Mouse (Mus musculus) heart, postnatal 0 days (tissue): ENCODE measurements around the gene Tns1. TPM values are rescaled to one million over a fixed set of nuclear protein-coding genes. Genes with fewer than 3 reads are reported as not detected.
A peak's percentile ranks its signal among the peaks of the same experiment; 100 is the strongest.
"Not testable (repeated sequence)": the region's sequence is repeated elsewhere in the genome, so short reads cannot be mapped to it uniquely, and the experiment has no call there.

ENCODE experiments used
- ATAC-seq: fragments of 200-750 bp; cut with Nextera tagmentation; 2 replicates; pipeline ENCODE4 v1.8.0; 2017; ENCODE audit warnings: low read depth, moderate number of reproducible peaks, moderate library complexity; ENCODE audit not compliant: insufficient read depth
- DNase-seq: peaks from one replicate; pipeline ENCODE4 v3.0.0-alpha.2; 2016; ENCODE audit warnings: low spot score
- H3K27ac ChIP-seq: fragments of 300-500 bp; sonication (generic); 2 replicates; pipeline ENCODE4 v1.5.1; 2014; ENCODE audit warnings: low read depth, mild to moderate bottlenecking
- H3K27me3 ChIP-seq: fragments of 300-500 bp; sonication (generic); 2 replicates; pipeline ENCODE4 v1.6.1; 2014; ENCODE audit warnings: low read length, mixed read lengths; ENCODE audit not compliant: control insufficient read depth, insufficient read depth
- H3K36me3 ChIP-seq: fragments of 300-500 bp; sonication (generic); replicated peaks from 2 replicates; pipeline ENCODE4 v1.6.1; 2014; ENCODE audit warnings: low read length, mixed read lengths; ENCODE audit not compliant: control insufficient read depth, insufficient read depth
- H3K4me1 ChIP-seq: fragments of 300-500 bp; sonication (generic); 2 replicates; pipeline ENCODE4 v1.6.1; 2014; ENCODE audit warnings: antibody characterized with exemption; ENCODE audit not compliant: control insufficient read depth, insufficient read depth
- H3K4me2 ChIP-seq: fragments of 300-500 bp; sonication (generic); 2 replicates; pipeline ENCODE4 v1.6.1; 2014; ENCODE audit warnings: low read depth, mild to moderate bottlenecking, low read length, moderate library complexity
- H3K4me3 ChIP-seq: fragments of 300-500 bp; sonication (generic); 2 replicates; pipeline ENCODE4 v1.5.1; 2014; ENCODE audit warnings: low read depth, low read length
- H3K9ac ChIP-seq: fragments of 300-500 bp; sonication (generic); replicated peaks from 2 replicates; pipeline ENCODE4 v1.6.1; 2014; ENCODE audit warnings: low read depth, low read length, mixed read lengths
- H3K9me3 ChIP-seq: fragments of 300-500 bp; sonication (generic); replicated peaks from 2 replicates; pipeline ENCODE4 v1.6.1; 2016; ENCODE audit warnings: low read length; ENCODE audit not compliant: control insufficient read depth
- CTCF ChIP-seq: IDR thresholded peaks from 2 replicates; pipeline ENCODE4 v1.5.1; 2016; ENCODE audit warnings: antibody characterized with exemption, control low read depth, low read depth
- EP300 ChIP-seq: IDR thresholded peaks from 2 replicates; pipeline ENCODE4 v1.6.1; 2016; ENCODE audit warnings: antibody characterized with exemption, low read depth
- WGBS: fragments of 180-500 bp; shearing (Covaris S2); extraction: QIAGEN DNeasy Blood & Tissue Kit; methylation state at CpG from one replicate; pipeline ENCODE4 v1.1.7; 2014; 5-methylcytosine and 5-hydroxymethylcytosine counted together
- polyA plus RNA-seq: library from polyadenylated mRNA; unstranded; fragments of >200 nt; fragmentation: Nextera tagmentation; extraction: Ambion mirVana; gene quantifications from 2 replicates; pipeline ENCODE4 v1.2.1, GENCODE M21; 2015
- total RNA-seq: library from RNA; depleted of rRNA; stranded (reverse); fragments of >200 nt; gene quantifications from 2 replicates; pipeline ENCODE4 v1.2.3, GENCODE M21; 2014; ENCODE audit warnings: low replicate concordance; rRNA removed

The Tns1 gene
- total RNA-seq (458 and 512 TPM in 2 replicates), polyA plus RNA-seq (108 and 125 TPM in 2 replicates)

DNA sequence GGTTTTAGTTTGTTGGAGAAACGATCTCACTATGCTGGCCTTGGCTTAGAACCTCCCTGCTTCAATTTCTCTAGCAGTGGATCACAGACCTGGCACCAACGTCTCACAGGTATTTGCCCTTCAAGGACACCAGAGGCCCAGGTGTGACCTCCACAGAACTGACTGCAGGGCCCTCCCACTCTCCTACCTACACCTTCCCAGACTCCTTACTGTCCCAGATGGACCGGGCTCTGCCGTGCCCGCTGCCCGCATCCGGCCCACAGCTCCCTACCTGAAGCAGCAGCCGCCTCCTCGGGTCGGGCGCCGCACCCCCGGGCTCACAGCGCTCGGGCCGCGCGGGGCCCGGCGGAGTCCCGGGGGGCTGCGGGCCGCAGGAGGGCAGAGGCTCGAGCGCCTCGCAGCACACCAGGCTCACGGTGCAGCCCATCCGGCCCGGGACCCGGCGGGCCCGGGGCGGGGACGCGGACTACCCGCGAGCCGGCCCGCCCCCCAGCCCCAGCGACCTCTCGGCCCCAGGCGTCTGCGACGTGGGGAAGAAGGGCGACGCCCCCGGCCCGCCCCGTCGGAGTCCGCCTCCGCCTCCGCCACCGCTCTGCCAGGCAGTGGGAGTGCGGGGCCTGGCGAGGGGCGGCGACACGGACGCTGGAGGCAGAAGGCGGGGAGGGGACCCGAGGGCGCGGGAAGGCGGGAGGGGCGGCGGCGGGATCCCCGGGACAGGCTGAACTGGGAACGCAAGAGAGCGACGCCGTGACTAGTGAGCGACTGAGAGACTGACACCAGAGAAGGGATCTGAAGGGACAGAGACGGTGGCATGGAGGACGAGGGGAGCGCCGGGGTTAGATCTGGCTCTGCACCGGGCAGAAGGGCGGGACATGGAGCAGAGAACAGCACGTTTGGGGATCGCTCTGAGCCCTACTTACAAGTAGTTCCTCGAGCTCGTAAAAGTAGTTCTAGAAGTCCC is at the start of gene Tns1:
TSS of gene Tns1 (minus strand) at position 429 of the 961 bp plus-strand sequence.
- ATAC-seq: peak; percentile 75
- H3K27me3 ChIP-seq: no peaks in the 10 kb centered on the region

DNA sequence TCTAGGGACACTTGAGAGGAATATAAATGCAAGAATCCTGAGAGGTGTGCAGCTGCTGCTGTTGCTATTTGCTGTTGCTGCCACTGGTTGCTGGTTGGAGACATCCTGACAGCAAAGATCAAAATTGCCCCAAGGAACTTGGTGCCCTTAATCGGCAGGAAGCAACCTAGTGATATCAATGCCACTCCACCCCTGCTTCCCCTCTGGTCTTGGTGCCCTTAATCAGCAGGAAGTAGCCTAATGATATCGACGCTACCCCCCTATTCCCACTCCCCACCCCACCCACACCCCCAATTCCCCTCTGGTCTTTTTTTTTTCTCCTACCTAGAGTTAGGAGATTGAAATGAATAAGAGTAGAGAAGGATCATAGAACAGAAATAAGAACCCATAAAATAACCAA is 48.5 kb upstream of the Tns1 start:
- Histone ChIP-seq H3K4me1 (no peaks in the 10 kb centered on the region), H3K4me3 (no peak overlapping the region), H3K27me3 (no peaks in the 10 kb centered on the region), H3K4me2 (no peak overlapping the region), H3K36me3 (no peaks in the 10 kb centered on the region), H3K27ac (no peak overlapping the region), H3K9ac (no peak overlapping the region), H3K9me3 (no peaks in the 10 kb centered on the region)
- DNase-seq (no peak), ATAC-seq (no peak)
- 65% methylated on average over 3 of the region's 3 CpGs for WGBS
- TF ChIP-seq EP300 (no peak), CTCF (no peak)

More for the DNA sequence above, at the start of gene Tns1:
- no peaks in the 10 kb centered on the region for H3K9me3 ChIP-seq
- H3K4me3 ChIP-seq: peak within 1 kb of the TSS; percentile 66
- peak; percentile 55 for DNase-seq
- 1% methylated on average over 77 of the region's 84 CpGs for WGBS
- peak within 1 kb of the TSS; percentile 95 for H3K4me2 ChIP-seq
- peak within 1 kb of the TSS; percentile 67 for H3K27ac ChIP-seq
- TF ChIP-seq EP300 (no peak), CTCF (no peak)
- H3K4me1 ChIP-seq: peaks cover 41% of the 10 kb centered on the region
- H3K36me3 ChIP-seq: no peaks in the 10 kb centered on the region
- H3K9ac ChIP-seq: peak within 1 kb of the TSS; percentile 63

DNA sequence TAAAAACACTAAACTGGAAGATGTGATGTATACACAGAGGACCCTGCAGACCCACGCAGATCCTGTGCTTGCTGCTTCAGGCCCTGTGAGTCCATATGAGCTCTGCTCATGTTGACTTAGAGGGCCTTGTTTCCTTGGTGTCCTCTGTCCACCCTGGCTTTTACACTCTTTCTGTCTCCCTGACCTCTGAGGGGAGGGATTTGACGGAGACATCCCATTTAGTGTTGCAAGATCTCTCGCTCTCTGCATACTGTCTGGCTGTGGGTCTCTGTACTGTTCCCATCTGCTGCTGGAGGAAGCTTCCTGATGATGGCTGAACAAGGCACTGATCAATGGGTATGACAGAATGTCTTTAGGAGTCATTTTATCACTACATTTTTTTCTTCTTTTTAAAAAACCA is 45.5 kb upstream of the Tns1 start:
- WGBS: 94% methylated on average over 3 of the region's 3 CpGs
- no peaks in the 10 kb centered on the region for H3K36me3 ChIP-seq
- DNase-seq (no peak), ATAC-seq (no peak)
- H3K27me3 ChIP-seq: no peaks in the 10 kb centered on the region
- H3K4me1 ChIP-seq: no peaks in the 10 kb centered on the region
- H3K27ac ChIP-seq: no peak overlapping the region
- no peak for TF ChIP-seq EP300
- TF ChIP-seq CTCF: no peak
- H3K4me3 ChIP-seq: no peak overlapping the region
- no peaks in the 10 kb centered on the region for H3K9me3 ChIP-seq
- no peak overlapping the region for H3K9ac ChIP-seq
- H3K4me2 ChIP-seq: no peak overlapping the region

DNA sequence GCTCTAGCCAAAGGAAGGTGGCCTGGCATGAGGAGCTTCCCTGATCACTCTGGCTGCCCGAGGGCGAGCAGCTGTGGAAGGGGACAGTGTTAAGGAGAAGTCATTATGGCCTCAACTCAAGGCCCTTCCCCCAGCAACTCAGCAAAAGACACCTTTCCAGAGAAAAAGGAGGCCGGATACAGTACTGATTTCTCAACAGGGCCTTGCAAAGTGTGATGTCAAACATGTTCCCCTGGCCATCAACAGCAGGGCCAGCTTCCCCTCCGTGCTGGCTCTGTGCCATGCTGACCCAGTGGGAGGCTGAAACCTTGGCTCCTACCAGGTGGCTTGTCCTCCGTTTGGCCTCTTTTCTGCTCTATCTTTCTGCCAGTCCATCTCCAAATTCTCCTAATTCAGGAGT is 42.9 kb upstream of the Tns1 start:
- DNase-seq (no peak), ATAC-seq (no peak)
- TF ChIP-seq EP300 (no peak), CTCF (no peak)
- H3K27ac ChIP-seq: no peak overlapping the region
- H3K4me2 ChIP-seq: no peak overlapping the region
- H3K4me1 ChIP-seq: no peaks in the 10 kb centered on the region
- no peaks in the 10 kb centered on the region for H3K9me3 ChIP-seq
- H3K9ac ChIP-seq: no peak overlapping the region
- WGBS: 64% methylated on average over 5 of the region's 5 CpGs
- no peaks in the 10 kb centered on the region for H3K27me3 ChIP-seq
- no peaks in the 10 kb centered on the region for H3K36me3 ChIP-seq
- no peak overlapping the region for H3K4me3 ChIP-seq

DNA sequence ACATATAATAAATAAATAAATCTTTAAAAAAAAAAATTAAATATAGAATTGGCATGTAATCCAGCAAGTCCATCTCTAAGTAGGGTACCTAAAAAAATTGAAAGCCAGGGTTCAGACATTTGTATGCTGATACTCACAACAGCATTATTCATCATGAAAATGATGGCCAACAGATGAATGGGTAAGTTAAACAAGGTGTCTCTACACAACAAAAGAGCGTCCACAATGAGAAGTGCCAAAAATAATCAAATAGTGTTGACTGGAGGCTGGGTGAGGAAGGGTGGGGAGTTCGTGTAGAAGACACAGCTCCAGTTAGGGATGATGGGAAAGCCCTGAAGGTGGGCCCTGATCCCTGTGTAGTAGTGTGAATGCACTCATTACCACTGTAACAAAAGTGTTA is 35.8 kb upstream of the Tns1 start:
- Histone ChIP-seq H3K9me3 (no peaks in the 10 kb centered on the region), H3K27me3 (no peaks in the 10 kb centered on the region), H3K36me3 (no peaks in the 10 kb centered on the region), H3K4me1 (no peaks in the 10 kb centered on the region), H3K9ac (no peak overlapping the region), H3K27ac (no peak overlapping the region), H3K4me2 (no peak overlapping the region), H3K4me3 (no peak overlapping the region)
- TF ChIP-seq EP300 (no peak), CTCF (no peak)
- 37% methylated on average over 2 of the region's 2 CpGs for WGBS
- ATAC-seq (no peak), DNase-seq (no peak)

DNA sequence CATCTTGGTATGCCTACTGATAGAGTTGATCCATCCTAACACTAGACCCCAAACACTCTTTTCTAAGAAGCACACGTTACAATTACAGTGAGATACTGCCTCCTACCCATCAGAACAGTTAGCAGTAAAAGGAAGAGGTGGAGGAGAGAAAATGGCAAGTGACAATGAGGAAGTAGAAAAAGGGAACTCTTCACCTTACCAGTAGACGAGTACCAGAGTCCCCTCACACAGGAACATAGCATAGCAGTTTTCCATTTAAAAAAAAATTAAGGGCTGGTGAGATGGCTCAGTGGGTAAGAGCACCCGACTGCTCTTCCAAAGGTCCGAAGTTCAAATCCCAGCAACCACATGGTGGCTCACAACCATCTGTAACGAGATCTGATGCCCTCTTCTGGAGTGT is 35.4 kb upstream of the Tns1 start:
- not testable (repeated sequence) for H3K4me1 ChIP-seq, DNase-seq, H3K4me2 ChIP-seq, H3K9me3 ChIP-seq, H3K27me3 ChIP-seq, H3K36me3 ChIP-seq, H3K4me3 ChIP-seq, H3K27ac ChIP-seq, H3K9ac ChIP-seq, ATAC-seq
- WGBS: 77% methylated on average over 4 of the region's 5 CpGs
